Mouse (Mus musculus) heart, embryonic 15.5 days (tissue): ENCODE results near the gene Ehf. TPM values are rescaled to one million over a fixed set of nuclear protein-coding genes. Genes with fewer than 3 reads are reported as not detected.

Source experiments
- ATAC-seq: fragments of 200-750 bp; cut with Nextera tagmentation; replicated peaks from 2 replicates; pipeline ENCODE4 v1.8.0; 2017; ENCODE audit warnings: low read depth, moderate TSS enrichment; ENCODE audit not compliant: insufficient number of reproducible peaks, insufficient read depth, low FRiP score
- H3K27ac ChIP-seq: fragments of 300-500 bp; sonication (generic); 2 replicates; pipeline ENCODE4 v1.5.1; 2015; ENCODE audit warnings: mild to moderate bottlenecking, inconsistent platforms
- H3K27me3 ChIP-seq: fragments of 300-500 bp; sonication (generic); 2 replicates; pipeline ENCODE4 v1.6.1; 2015; ENCODE audit warnings: inconsistent platforms
- H3K36me3 ChIP-seq: fragments of 300-500 bp; sonication (generic); 2 replicates; pipeline ENCODE4 v1.6.1; 2015; ENCODE audit warnings: mild to moderate bottlenecking, inconsistent platforms
- H3K4me1 ChIP-seq: fragments of 300-500 bp; sonication (generic); replicated peaks from 2 replicates; pipeline ENCODE4 v1.6.1; 2015; ENCODE audit warnings: inconsistent platforms
- H3K4me2 ChIP-seq: fragments of 300-500 bp; sonication (generic); 2 replicates; pipeline ENCODE4 v1.6.1; 2015; ENCODE audit warnings: inconsistent platforms, mild to moderate bottlenecking, moderate library complexity
- H3K4me3 ChIP-seq: fragments of 300-500 bp; sonication (generic); 2 replicates; pipeline ENCODE4 v1.5.1; 2015; ENCODE audit warnings: mild to moderate bottlenecking, inconsistent platforms
- H3K9ac ChIP-seq: fragments of 300-500 bp; sonication (generic); 2 replicates; pipeline ENCODE4 v1.6.1; 2015; ENCODE audit warnings: mild to moderate bottlenecking, inconsistent platforms
- H3K9me3 ChIP-seq: fragments of 300-500 bp; sonication (generic); replicated peaks from 2 replicates; pipeline ENCODE4 v1.6.1; 2016; ENCODE audit warnings: inconsistent platforms
- WGBS: fragments of 180-500 bp; shearing (Covaris S2); methylation state at CpG from one replicate; pipeline ENCODE4 v1.1.7; 2015; ENCODE audit warnings: mixed read lengths; 5-methylcytosine and 5-hydroxymethylcytosine counted together
- polyA plus RNA-seq: library from polyadenylated mRNA; unstranded; fragments of >200 nt; fragmentation: Nextera tagmentation; extraction: Ambion mirVana; gene quantifications from 2 replicates; pipeline ENCODE4 v1.2.1, GENCODE M21; 2015

Ehf gene
- polyA plus RNA-seq, 1 experiment from 2014 or later, result 0.33 TPM

DNA sequence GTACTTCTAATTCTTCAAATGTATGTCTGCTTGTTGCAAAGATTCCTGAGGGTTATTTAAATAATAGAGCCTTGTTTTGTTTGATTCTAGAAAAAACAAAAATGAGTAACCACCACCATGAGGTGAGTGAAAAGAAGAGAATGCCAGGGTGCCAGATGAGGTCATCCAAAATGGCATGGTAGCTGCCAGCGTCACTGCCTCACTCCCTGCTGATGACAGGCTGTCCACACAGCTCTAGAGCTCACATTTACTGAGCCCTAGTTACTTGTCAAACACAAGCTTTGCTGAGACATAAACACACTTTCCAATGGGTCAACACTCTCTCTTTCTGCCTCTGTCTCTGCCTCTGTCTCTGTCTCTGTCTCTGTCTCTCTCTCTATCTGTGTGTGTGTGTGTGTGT lies 25.3 kb downstream of the Ehf start:
- Histone ChIP-seq H3K27ac (no peak overlapping the region), H3K9me3 (no peaks in the 10 kb centered on the region), H3K4me1 (peaks cover 12% of the 10 kb centered on the region), H3K9ac (no peak overlapping the region), H3K4me3 (no peak overlapping the region), H3K4me2 (no peak overlapping the region), H3K36me3 (no peaks in the 10 kb centered on the region), H3K27me3 (no peaks in the 10 kb centered on the region)
- peak; percentile 63; the same call in 1 of the 2 replicates for ATAC-seq
- WGBS, result 23% methylated on average over 1 of the region's 1 CpGs

DNA sequence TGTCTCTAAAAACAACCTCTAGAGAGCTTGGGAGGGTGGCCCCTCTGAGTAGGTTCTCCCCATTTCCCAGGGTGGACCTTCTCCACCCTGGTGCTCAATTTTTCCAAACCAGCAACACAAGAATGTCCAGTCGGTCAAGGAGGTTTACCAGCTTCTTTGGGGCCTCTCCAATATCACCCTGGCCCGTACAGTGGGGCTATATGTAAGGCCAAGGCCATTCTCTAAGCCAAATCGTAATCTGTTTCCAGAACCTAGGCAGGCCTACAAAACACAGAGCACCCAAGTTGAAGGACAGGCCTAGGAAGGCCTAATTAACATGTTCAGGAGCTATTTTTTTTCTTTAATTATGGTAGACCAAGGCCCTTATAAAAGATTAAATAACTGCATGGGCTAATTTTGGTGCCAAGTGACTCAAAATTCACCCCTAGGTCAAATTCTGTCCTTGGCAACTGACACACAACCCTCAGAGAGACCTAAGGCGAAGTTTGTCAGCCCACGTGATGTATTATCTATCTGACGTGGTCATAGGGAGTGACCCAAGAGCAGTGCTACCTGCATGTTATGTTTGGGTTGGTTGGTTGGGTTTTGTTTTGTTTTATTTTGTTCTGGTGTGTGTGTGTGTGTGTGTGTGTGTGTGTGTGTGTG lies 27.6 kb downstream of the Ehf start:
- H3K27me3 ChIP-seq, result no peaks in the 10 kb centered on the region
- no peaks in the 10 kb centered on the region for H3K36me3 ChIP-seq
- no peak overlapping the region for H3K9ac ChIP-seq
- 0 out of 2 replicates have a peak, but pooled peaks cover 3% of the 10 kb centered on the region for H3K4me1 ChIP-seq
- H3K9me3 ChIP-seq, result no peaks in the 10 kb centered on the region
- no peak overlapping the region for H3K4me2 ChIP-seq
- no peak overlapping the region for H3K27ac ChIP-seq
- H3K4me3 ChIP-seq, result no peak overlapping the region
- 86% methylated on average over 6 of the region's 6 CpGs for WGBS
- ATAC-seq, result no peak

DNA sequence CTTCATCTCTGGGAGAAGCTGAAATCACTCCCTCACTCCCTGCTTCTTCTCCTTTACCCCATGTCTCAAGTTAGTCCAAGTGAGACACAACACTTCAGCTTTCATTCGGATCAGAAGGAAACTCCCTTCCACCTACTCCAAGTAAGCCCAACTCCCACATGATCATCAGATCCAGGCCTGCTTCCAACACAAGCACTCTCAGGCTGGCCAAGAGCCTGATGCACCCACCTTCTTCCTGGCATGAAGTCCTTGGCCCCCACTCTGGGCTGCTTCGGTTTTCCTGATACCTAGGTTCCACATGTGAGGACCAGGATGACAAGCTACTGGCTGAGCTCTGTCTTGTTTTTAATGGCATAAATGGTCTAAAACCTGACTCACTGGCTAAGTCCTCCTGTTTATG lies 28.3 kb downstream of the Ehf start:
- ATAC-seq, result no peak
- H3K9ac ChIP-seq, result no peak overlapping the region
- H3K27me3 ChIP-seq, result no peaks in the 10 kb centered on the region
- no peaks in the 10 kb centered on the region for H3K9me3 ChIP-seq
- H3K27ac ChIP-seq, result no peak overlapping the region
- WGBS, result 53% methylated on average over 2 of the region's 2 CpGs
- no peaks in the 10 kb centered on the region for H3K36me3 ChIP-seq
- H3K4me3 ChIP-seq, result no peak overlapping the region
- no peak overlapping the region for H3K4me2 ChIP-seq
- 0 out of 2 replicates have a peak, but pooled peaks cover 3% of the 10 kb centered on the region for H3K4me1 ChIP-seq

DNA sequence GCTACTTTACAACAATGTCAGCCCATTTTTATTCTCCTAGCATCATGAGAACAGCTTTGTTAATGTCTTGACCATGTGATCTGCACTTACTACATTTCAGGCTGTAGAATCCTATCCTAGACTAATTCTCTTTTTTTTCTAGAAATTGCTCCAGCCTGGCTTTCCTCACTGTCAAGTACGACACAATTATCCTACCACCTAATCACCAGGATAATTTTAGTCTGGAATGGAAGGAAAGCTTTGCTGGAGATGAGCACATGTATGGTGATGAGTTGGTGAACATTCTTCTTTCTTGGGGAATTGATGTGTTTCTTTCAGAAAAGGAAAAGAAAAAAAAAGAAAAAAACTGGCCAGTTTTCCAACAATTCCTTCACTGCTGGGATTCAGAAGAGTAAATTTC lies 28.8 kb downstream of the Ehf start:
- H3K9me3 ChIP-seq, result no peaks in the 10 kb centered on the region
- ATAC-seq, result no peak
- H3K27ac ChIP-seq, result no peak overlapping the region
- H3K36me3 ChIP-seq, result no peaks in the 10 kb centered on the region
- no peak overlapping the region for H3K9ac ChIP-seq
- 0 out of 2 replicates have a peak, but pooled peaks cover 3% of the 10 kb centered on the region for H3K4me1 ChIP-seq
- WGBS, result 61% methylated on average over 1 of the region's 1 CpGs
- no peak overlapping the region for H3K4me3 ChIP-seq
- no peaks in the 10 kb centered on the region for H3K27me3 ChIP-seq
- no peak overlapping the region for H3K4me2 ChIP-seq

DNA sequence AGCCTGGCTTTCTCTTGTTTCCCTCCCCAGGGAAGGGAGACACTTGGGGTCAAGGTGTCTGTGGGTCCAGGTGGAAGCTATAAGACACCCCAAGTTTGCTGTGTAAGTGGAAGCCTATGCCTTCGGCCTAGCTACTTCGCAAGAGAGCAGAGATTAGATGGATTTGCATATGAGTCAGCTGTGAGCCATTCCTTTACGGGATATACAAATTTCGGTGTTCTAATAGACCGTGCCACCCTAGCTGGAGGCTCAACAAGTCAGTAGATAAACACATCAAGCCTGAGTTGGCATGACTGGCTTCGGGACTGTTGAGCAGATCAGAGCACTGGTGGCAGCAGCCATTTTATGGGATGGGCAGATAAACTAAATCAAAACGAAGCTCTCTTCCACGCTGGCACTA lies 31.6 kb downstream of the Ehf start:
- no peak overlapping the region for H3K27ac ChIP-seq
- ATAC-seq, result no peak
- H3K4me1 ChIP-seq, result no peaks in the 10 kb centered on the region
- H3K4me3 ChIP-seq, result no peak overlapping the region
- H3K9ac ChIP-seq, result no peak overlapping the region
- WGBS, result 81% methylated on average over 8 of the region's 8 CpGs
- no peaks in the 10 kb centered on the region for H3K9me3 ChIP-seq
- H3K4me2 ChIP-seq, result no peak overlapping the region
- H3K27me3 ChIP-seq, result no peaks in the 10 kb centered on the region
- no peaks in the 10 kb centered on the region for H3K36me3 ChIP-seq

DNA sequence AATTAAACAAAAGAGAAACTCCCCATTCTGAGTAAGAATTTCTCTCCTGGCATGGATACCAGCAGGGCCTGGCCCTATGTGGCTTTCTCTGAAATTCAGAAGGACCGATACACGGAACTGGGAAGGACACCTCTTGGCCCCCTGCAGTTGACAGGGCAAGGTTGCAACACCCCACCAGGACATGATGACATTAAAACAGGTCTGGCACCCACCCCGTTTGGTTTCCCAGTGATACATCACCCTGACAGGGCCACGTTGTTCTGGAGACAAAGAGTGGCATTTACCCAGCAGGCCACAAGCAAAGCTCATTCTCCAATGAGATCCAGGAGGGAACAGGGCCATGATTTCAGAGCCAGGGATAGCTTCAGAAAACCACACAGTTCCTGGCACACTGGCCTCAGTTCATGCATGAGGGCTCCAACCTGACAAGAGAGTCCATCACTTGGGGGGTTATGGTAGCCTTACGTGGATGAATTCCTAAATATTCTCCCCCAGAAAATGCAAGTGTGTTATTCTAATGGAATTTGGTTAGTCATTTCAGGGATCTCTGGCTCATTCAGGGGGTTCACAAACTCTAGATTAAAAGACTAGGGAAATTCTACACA lies 32.4 kb downstream of the Ehf start:
- Histone ChIP-seq H3K27me3 (no peaks in the 10 kb centered on the region), H3K27ac (no peak overlapping the region), H3K4me1 (no peaks in the 10 kb centered on the region), H3K9ac (no peak overlapping the region), H3K4me2 (no peak overlapping the region), H3K36me3 (no peaks in the 10 kb centered on the region), H3K9me3 (no peaks in the 10 kb centered on the region), H3K4me3 (no peak overlapping the region)
- 79% methylated on average over 5 of the region's 5 CpGs for WGBS
- ATAC-seq, result no peak

DNA sequence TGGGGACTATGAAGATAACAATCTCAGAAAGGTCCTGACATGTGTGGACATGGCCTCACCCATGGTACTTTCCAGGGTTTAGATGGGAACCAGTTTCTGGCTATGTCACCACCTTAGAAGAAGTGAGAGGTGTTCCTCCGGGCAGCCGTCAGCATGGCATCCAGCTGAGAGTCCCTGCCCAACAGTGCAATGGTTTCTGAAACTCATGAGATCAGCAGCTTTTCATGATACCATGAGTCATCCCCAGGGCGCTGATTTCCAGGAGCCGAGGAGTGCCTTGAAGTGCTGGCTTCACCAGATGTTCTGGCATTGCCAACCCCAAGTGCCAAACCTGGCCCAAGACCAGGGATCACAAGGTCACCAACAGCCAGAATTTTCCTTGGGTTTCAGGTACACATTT lies 64.0 kb downstream of the Ehf start:
- Histone ChIP-seq H3K36me3 (no peaks in the 10 kb centered on the region), H3K9me3 (no peaks in the 10 kb centered on the region), H3K4me2 (no peak overlapping the region), H3K9ac (no peak overlapping the region), H3K4me1 (no peaks in the 10 kb centered on the region), H3K27ac (no peak overlapping the region), H3K4me3 (no peak overlapping the region), H3K27me3 (no peaks in the 10 kb centered on the region)
- 83% methylated on average over 4 of the region's 4 CpGs for WGBS
- no peak for ATAC-seq

DNA sequence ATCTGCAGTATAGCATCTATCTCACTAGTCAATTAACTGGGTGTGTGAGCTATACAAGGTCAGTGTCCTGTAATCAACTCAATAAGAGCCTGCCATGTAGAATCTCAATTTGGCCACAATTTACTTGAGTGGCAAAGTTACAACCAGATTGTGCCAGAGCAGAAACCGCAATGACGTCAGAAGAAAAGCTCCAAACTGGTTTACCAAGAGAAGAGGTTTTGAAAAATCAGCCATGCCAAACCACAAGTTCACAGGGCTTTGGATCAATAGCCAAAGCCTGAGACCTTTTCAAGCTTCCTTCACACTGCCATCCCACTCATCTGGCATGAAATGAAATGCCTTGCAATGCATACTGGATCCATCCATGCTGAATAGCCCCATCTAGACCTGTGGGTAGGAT lies 76.3 kb downstream of the Ehf start:
- H3K9ac ChIP-seq, result no peak overlapping the region
- no peak for ATAC-seq
- no peak overlapping the region for H3K4me3 ChIP-seq
- no peak overlapping the region for H3K4me2 ChIP-seq
- no peaks in the 10 kb centered on the region for H3K27me3 ChIP-seq
- no peaks in the 10 kb centered on the region for H3K4me1 ChIP-seq
- H3K36me3 ChIP-seq, result no peaks in the 10 kb centered on the region
- H3K27ac ChIP-seq, result no peak overlapping the region
- H3K9me3 ChIP-seq, result no peaks in the 10 kb centered on the region
- WGBS, result 96% methylated on average over 2 of the region's 2 CpGs

DNA sequence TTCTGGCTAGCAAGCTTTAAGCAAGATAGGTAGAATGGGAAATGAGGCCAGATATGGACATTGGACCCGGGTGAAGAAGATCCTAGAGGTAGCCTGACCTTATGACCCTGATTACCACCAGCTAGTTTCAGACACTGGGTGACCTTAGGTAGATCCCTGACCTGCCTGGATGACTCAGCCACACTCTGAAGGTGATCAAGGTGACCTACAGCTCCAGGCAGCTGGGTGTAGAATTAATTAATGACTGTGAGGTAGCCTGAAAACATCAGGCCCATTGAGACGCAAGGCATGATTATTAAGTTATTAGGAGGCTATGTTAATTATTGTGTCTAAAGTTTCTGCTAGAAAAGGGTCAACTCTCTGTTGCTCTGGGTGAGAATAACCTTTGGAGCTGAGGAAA lies 82.2 kb downstream of the Ehf start:
- no peaks in the 10 kb centered on the region for H3K9me3 ChIP-seq
- no peak overlapping the region for H3K9ac ChIP-seq
- H3K4me1 ChIP-seq, result no peaks in the 10 kb centered on the region
- no peak overlapping the region for H3K27ac ChIP-seq
- no peak overlapping the region for H3K4me2 ChIP-seq
- no peaks in the 10 kb centered on the region for H3K27me3 ChIP-seq
- no peaks in the 10 kb centered on the region for H3K36me3 ChIP-seq
- WGBS, result 92% methylated on average over 2 of the region's 2 CpGs
- H3K4me3 ChIP-seq, result no peak overlapping the region
- no peak for ATAC-seq

DNA sequence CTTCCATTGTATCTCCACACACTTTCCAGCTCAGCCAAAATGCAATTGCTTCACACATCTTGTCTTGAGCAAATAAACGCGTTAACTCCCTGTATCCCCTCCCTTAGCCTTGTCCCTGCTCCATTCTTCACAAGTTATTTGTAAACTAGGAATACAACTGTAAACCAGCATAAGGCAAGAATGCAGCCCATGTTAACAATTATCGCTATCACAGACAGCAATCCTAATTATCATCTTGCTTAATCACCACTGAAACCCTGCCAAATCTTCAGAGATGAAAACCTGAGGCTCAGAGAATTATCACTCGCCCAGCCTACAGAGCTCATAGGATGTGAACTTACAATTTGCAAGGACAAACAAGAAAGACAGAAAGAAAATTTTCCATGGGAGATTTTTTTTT lies 84.8 kb downstream of the Ehf start:
- no peak overlapping the region for H3K9ac ChIP-seq
- no peak for ATAC-seq
- H3K4me2 ChIP-seq, result no peak overlapping the region
- H3K27me3 ChIP-seq, result no peaks in the 10 kb centered on the region
- H3K27ac ChIP-seq, result no peak overlapping the region
- no peaks in the 10 kb centered on the region for H3K9me3 ChIP-seq
- no peaks in the 10 kb centered on the region for H3K36me3 ChIP-seq
- no peak overlapping the region for H3K4me3 ChIP-seq
- no peaks in the 10 kb centered on the region for H3K4me1 ChIP-seq
- 87% methylated on average over 4 of the region's 4 CpGs for WGBS

DNA sequence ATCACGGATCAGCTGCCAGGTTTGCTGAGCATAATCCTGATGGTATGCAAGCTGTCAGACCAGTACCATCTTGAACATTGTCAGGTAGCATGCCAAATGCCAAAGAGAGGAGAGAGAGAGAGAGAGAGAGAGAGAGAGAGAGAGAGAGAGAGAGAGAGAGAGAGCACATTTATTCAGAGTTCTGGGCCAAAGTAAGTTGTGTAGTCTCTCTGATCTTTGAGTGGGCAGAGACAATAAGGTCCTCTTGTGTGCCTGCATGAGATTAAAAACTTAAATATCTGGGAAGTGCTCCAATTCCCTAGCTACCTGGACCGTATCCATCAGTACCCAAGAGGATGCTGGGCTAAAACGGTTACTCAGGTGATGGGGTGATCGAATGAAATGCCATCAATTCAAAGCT lies 87.3 kb downstream of the Ehf start:
- WGBS, result 87% methylated on average over 4 of the region's 4 CpGs
- no peak for ATAC-seq
- Histone ChIP-seq H3K4me1 (no peaks in the 10 kb centered on the region), H3K9ac (no peak overlapping the region), H3K27ac (no peak overlapping the region), H3K27me3 (no peaks in the 10 kb centered on the region), H3K36me3 (no peaks in the 10 kb centered on the region), H3K9me3 (no peaks in the 10 kb centered on the region), H3K4me3 (no peak overlapping the region), H3K4me2 (no peak overlapping the region)

DNA sequence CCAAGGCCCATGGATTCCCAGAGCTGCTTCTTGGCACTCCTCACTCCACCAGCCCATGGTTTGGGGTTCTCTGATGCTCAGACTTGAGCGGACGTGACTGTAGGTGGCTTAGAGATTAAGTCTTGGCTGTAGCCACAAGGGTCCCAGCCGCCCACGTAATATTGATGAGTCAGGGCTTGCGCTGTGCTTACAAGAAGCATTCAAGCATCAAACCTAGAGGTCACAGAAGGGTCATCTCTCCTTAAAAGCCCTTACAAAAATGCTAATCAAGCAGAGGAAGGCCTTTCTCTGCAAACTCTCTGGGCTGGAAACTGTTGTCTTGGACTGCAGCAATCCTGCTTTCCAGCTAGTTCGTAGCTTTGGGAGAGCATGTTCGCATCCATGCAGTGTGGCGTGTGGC lies 88.2 kb downstream of the Ehf start:
- no peaks in the 10 kb centered on the region for H3K27me3 ChIP-seq
- no peak overlapping the region for H3K27ac ChIP-seq
- H3K36me3 ChIP-seq, result no peaks in the 10 kb centered on the region
- no peaks in the 10 kb centered on the region for H3K4me1 ChIP-seq
- no peak overlapping the region for H3K4me2 ChIP-seq
- no peak overlapping the region for H3K9ac ChIP-seq
- no peaks in the 10 kb centered on the region for H3K9me3 ChIP-seq
- ATAC-seq, result no peak
- WGBS, result 80% methylated on average over 8 of the region's 8 CpGs
- no peak overlapping the region for H3K4me3 ChIP-seq
